10 mouse cellular contexts compared by ENCODE assay signal in genomic region chr14:52012085-52012484, GRCm38 (mm10). TPM values are rescaled to one million over a fixed set of nuclear protein-coding genes. Genes with fewer than 3 reads are reported as not detected.
A peak's percentile ranks its signal among the peaks of the same experiment; 100 is the strongest.
DNase-seq lines count a peak whose midpoint lies in the region; ATAC-seq lines count a peak whose summit lies in the region.
"Had no signal": no experiment of that assay in that cellular context is flagged by ENCODE, and none has a peak within 500 bp of the region (broad histone marks: within the 10 kb centered on the region; RNA-seq: fewer than 3 reads in every experiment).

No protein-coding gene starts in this region.

- DNase-seq in embryo, embryonic 10.5 days (ENCODE audit: low spot score), result peak; percentile 17
- no peak for DNase-seq in embryo, embryonic 10 days (ENCODE audit: low spot score)
- DNase-seq in cerebellum, adult 8-10 months, result peak; percentile 84
- DNase-seq in spleen, postnatal 4 days (ENCODE audit: low spot score in 2 of 2), result no peak
- no peak for DNase-seq in spleen, adult 18-20 months
- DNase-seq in gastrocnemius, postnatal 4 days (ENCODE audit: low spot score in 2 of 2), result no peak
- DNase-seq: lung, postnatal 10 days had no signal

- H3K4me2 ChIP-seq in hindbrain, embryonic 12.5 days (replicated peaks), result peak overlapping the region; percentile 66
- peak overlapping the region; percentile 68 for H3K4me2 ChIP-seq in midbrain, embryonic 16.5 days (ENCODE audit: low read length)

- peak overlapping the region; percentile 99 for H3K27ac ChIP-seq in hindbrain, embryonic 12.5 days
- H3K27ac ChIP-seq in midbrain, embryonic 16.5 days (ENCODE audit: low read length), result peak overlapping the region; percentile 95

- 67% methylated on average over 4 of the region's 4 CpGs for WGBS in hindbrain, embryonic 12.5 days
- WGBS in midbrain, embryonic 16.5 days, result 39% methylated on average over 4 of the region's 4 CpGs

- peak overlapping the region; percentile 98; the same call in 1 of the 2 replicates for H3K9ac ChIP-seq in hindbrain, embryonic 12.5 days
- H3K9ac ChIP-seq in midbrain, embryonic 16.5 days (ENCODE audit: low read depth, low read length), result peak overlapping the region; percentile 81; the same call in 1 of the 2 replicates

- no peaks in the 10 kb centered on the region for H3K27me3 ChIP-seq in hindbrain, embryonic 12.5 days
- no peaks in the 10 kb centered on the region for H3K27me3 ChIP-seq in midbrain, embryonic 16.5 days (ENCODE audit: control insufficient read depth, insufficient read depth, low read depth, low read length)

- no peaks in the 10 kb centered on the region for H3K9me3 ChIP-seq in hindbrain, embryonic 12.5 days (replicated peaks)
- H3K9me3 ChIP-seq in midbrain, embryonic 16.5 days (replicated peaks; ENCODE audit: control insufficient read depth, low read length, poor library complexity, severe bottlenecking), result no peaks in the 10 kb centered on the region

- H3K36me3 ChIP-seq in hindbrain, embryonic 12.5 days, result peaks cover 20% of the 10 kb centered on the region
- H3K36me3 ChIP-seq in midbrain, embryonic 16.5 days (ENCODE audit: control insufficient read depth, insufficient read depth, low read length), result peaks cover 7% of the 10 kb centered on the region; the same call in 1 of the 2 replicates

- peak overlapping the region; percentile 70 for H3K4me3 ChIP-seq in hindbrain, embryonic 12.5 days
- no peak overlapping the region for H3K4me3 ChIP-seq in midbrain, embryonic 16.5 days (ENCODE audit: low read depth, low read length)

- no peak for ATAC-seq in hindbrain, embryonic 12.5 days (ENCODE audit: low FRiP score)
- no peak for ATAC-seq in midbrain, embryonic 16.5 days

- peaks cover 72% of the 10 kb centered on the region for H3K4me1 ChIP-seq in hindbrain, embryonic 12.5 days
- peaks cover 65% of the 10 kb centered on the region for H3K4me1 ChIP-seq in midbrain, embryonic 16.5 days (ENCODE audit: control insufficient read depth, insufficient read depth, low read length)

RNA-seq across cellular contexts. Expression of gene Tmem253, which starts 3.4 kb away (rescaled TPM):
- polyA plus RNA-seq in hindbrain, embryonic 12.5 days (2016; fragmentation: Nextera tagmentation; extraction: Ambion mirVana), result 0.59 and 1.6 TPM in 2 replicates
- polyA plus RNA-seq in midbrain, embryonic 16.5 days (2015; fragmentation: Nextera tagmentation; extraction: Ambion mirVana), result 0.16 and 1.0 TPM in 2 replicates
- total RNA-seq in gastrocnemius, postnatal 4 days (2021), result 1 to 10 TPM; 1.1 to 2.8 TPM

RNA-seq across cellular contexts. Expression of gene Zfp219, which starts 8.4 kb away (rescaled TPM):
- polyA plus RNA-seq in hindbrain, embryonic 12.5 days (2016; fragmentation: Nextera tagmentation; extraction: Ambion mirVana), result 64.4 and 71.7 TPM in 2 replicates
- 30.3 and 33.6 TPM in 2 replicates for polyA plus RNA-seq in midbrain, embryonic 16.5 days (2015; fragmentation: Nextera tagmentation; extraction: Ambion mirVana)
- 10 to 100 TPM; 28.3 to 29.7 TPM for total RNA-seq in gastrocnemius, postnatal 4 days (2021)

RNA-seq across cellular contexts. Expression of gene Arhgef40, which starts 27.6 kb away (rescaled TPM):
- polyA plus RNA-seq in hindbrain, embryonic 12.5 days (2016; fragmentation: Nextera tagmentation; extraction: Ambion mirVana), result 126 and 133 TPM in 2 replicates
- 78.0 and 79.7 TPM in 2 replicates for polyA plus RNA-seq in midbrain, embryonic 16.5 days (2015; fragmentation: Nextera tagmentation; extraction: Ambion mirVana)
- 10 to 100 TPM; 90.4 to 92.7 TPM for total RNA-seq in gastrocnemius, postnatal 4 days (2021)

RNA-seq across cellular contexts. Expression of gene Olfr221, which starts 30.2 kb away (rescaled TPM):
- polyA plus RNA-seq in hindbrain, embryonic 12.5 days (2016; fragmentation: Nextera tagmentation; extraction: Ambion mirVana), result not detected in 2 replicates
- not detected in 2 replicates for polyA plus RNA-seq in midbrain, embryonic 16.5 days (2015; fragmentation: Nextera tagmentation; extraction: Ambion mirVana)
- total RNA-seq in gastrocnemius, postnatal 4 days (2021), result not detected
- polyA plus RNA-seq: large intestine, adult 2 months had no signal

Comparison
In these comparisons a context has a peak if more than half of its experiments do, and no peak if none do; other contexts are left out.
1. DNase-seq: peak in embryo, embryonic 10.5 days (single experiment) and cerebellum, adult 8-10 months (single experiment); none in embryo, embryonic 10 days (single experiment), spleen, postnatal 4 days (0 of 2), spleen, adult 18-20 months (0 of 2) and gastrocnemius, postnatal 4 days (0 of 2).